Comparison of ENCODE assay signal across 7 mouse cellular contexts in genomic region chr15:98987661-98988181, GRCm38 (mm10). TPM values are rescaled to one million over a fixed set of nuclear protein-coding genes. Genes with fewer than 3 reads are reported as not detected.
DNase-seq lines count a peak whose midpoint lies in the region; ATAC-seq and TF ChIP-seq lines count a peak whose summit lies in the region.

No protein-coding gene starts in this region.

- intact Hi-C loops in left cerebral cortex, adult 2 months (cut with DNase I), result no loop called here
- intact Hi-C loops in left cerebral cortex, postnatal 36 days (cut with DNase I), result no loop called here

- H3K9ac ChIP-seq in embryonic facial prominence, embryonic 15.5 days, result no peak overlapping the region
- peak overlapping the region; percentile 70 for H3K9ac ChIP-seq in hindbrain, embryonic 15.5 days
- H3K9ac ChIP-seq in neural tube, embryonic 15.5 days (replicated peaks), result peak overlapping the region; percentile 72

- H3K27me3 ChIP-seq in embryonic facial prominence, embryonic 15.5 days, result no peaks in the 10 kb centered on the region
- no peaks in the 10 kb centered on the region for H3K27me3 ChIP-seq in hindbrain, embryonic 15.5 days
- H3K27me3 ChIP-seq in neural tube, embryonic 15.5 days (replicated peaks), result no peaks in the 10 kb centered on the region

- TF ChIP-seq CTCF in left cerebral cortex, adult 2 months (IDR thresholded peaks at IDR 0.05), result no peak

- H3K27ac ChIP-seq in left cerebral cortex, adult 2 months, result peak overlapping the region; percentile 99
- H3K27ac ChIP-seq in embryonic facial prominence, embryonic 15.5 days (replicated peaks), result peak overlapping the region; percentile 95
- H3K27ac ChIP-seq in hindbrain, embryonic 15.5 days (replicated peaks), result peak overlapping the region; percentile 96
- peak overlapping the region; percentile 98 for H3K27ac ChIP-seq in neural tube, embryonic 15.5 days (replicated peaks)

- H3K4me3 ChIP-seq in left cerebral cortex, adult 2 months, result no peak overlapping the region
- H3K4me3 ChIP-seq in embryonic facial prominence, embryonic 15.5 days (replicated peaks), result 0 out of 2 replicates have a peak overlapping the region, but pooled peaks have one; percentile 3
- H3K4me3 ChIP-seq in hindbrain, embryonic 15.5 days, result peak overlapping the region; percentile 43
- peak overlapping the region; percentile 45 for H3K4me3 ChIP-seq in neural tube, embryonic 15.5 days (replicated peaks)

- DNase-seq in left cerebral cortex, adult 2 months (ENCODE audit: extremely low spot score in 1 of 2, low spot score in 2 of 2), result no peak
- no peak for DNase-seq in left cerebral cortex, adult 11 months (ENCODE audit: low spot score)
- DNase-seq in left cerebral cortex, postnatal 36 days (ENCODE audit: low spot score in 2 of 2), result no peak
- DNase-seq in adrenal gland, postnatal 10 days, result no peak

- ATAC-seq in embryonic facial prominence, embryonic 15.5 days (ENCODE audit: insufficient number of reproducible peaks, low FRiP score, low TSS enrichment, low read depth), result no peak
- no peak for ATAC-seq in hindbrain, embryonic 15.5 days (ENCODE audit: low FRiP score, low read depth)
- no peak for ATAC-seq in neural tube, embryonic 15.5 days (ENCODE audit: low FRiP score)

- no peaks in the 10 kb centered on the region for H3K36me3 ChIP-seq in embryonic facial prominence, embryonic 15.5 days
- no peaks in the 10 kb centered on the region for H3K36me3 ChIP-seq in hindbrain, embryonic 15.5 days
- H3K36me3 ChIP-seq in neural tube, embryonic 15.5 days, result no peaks in the 10 kb centered on the region

- H3K4me2 ChIP-seq in embryonic facial prominence, embryonic 15.5 days (replicated peaks), result peak overlapping the region; percentile 27
- H3K4me2 ChIP-seq in hindbrain, embryonic 15.5 days, result peak overlapping the region; percentile 81
- peak overlapping the region; percentile 85 for H3K4me2 ChIP-seq in neural tube, embryonic 15.5 days

- H3K4me1 ChIP-seq in embryonic facial prominence, embryonic 15.5 days, result peaks cover 72% of the 10 kb centered on the region
- peaks cover 71% of the 10 kb centered on the region for H3K4me1 ChIP-seq in hindbrain, embryonic 15.5 days (replicated peaks)
- peaks cover 82% of the 10 kb centered on the region for H3K4me1 ChIP-seq in neural tube, embryonic 15.5 days

- WGBS in embryonic facial prominence, embryonic 15.5 days, result 29% methylated on average over 8 of the region's 8 CpGs
- 16% methylated on average over 8 of the region's 8 CpGs for WGBS in hindbrain, embryonic 15.5 days
- WGBS in neural tube, embryonic 15.5 days, result 16% methylated on average over 8 of the region's 8 CpGs

- H3K9me3 ChIP-seq in embryonic facial prominence, embryonic 15.5 days (replicated peaks), result no peaks in the 10 kb centered on the region
- no peaks in the 10 kb centered on the region for H3K9me3 ChIP-seq in hindbrain, embryonic 15.5 days
- no peaks in the 10 kb centered on the region for H3K9me3 ChIP-seq in neural tube, embryonic 15.5 days (replicated peaks)

RNA-seq across cellular contexts. Expression of gene Tuba1a, which starts 34.2 kb away (rescaled TPM):
- 100 to 1,000 TPM; 817 to 827 TPM for total RNA-seq in left cerebral cortex, adult 2 months (2021)
- 1,473 and 1,543 TPM in 2 replicates for polyA plus RNA-seq in embryonic facial prominence, embryonic 15.5 days (2015; fragmentation: Nextera tagmentation; extraction: Ambion mirVana)
- polyA plus RNA-seq in hindbrain, embryonic 15.5 days (2015; fragmentation: Nextera tagmentation; extraction: Ambion mirVana), result 14,750 and 15,534 TPM in 2 replicates
- 10,639 and 13,509 TPM in 2 replicates for polyA plus RNA-seq in neural tube, embryonic 15.5 days (2015; fragmentation: Nextera tagmentation; extraction: Ambion mirVana)
- 1,000 to 10,000 TPM in 1 of 2 experiments, 100 to 1,000 TPM in 1; 932 to 1,107 TPM for total RNA-seq in left cerebral cortex, postnatal 36 days (2021)
- total RNA-seq in adrenal gland, postnatal 10 days (2021), result 100 to 1,000 TPM; 202 to 313 TPM

RNA-seq across cellular contexts. Expression of gene Gm49450, which starts 34.4 kb away (rescaled TPM):
- total RNA-seq in left cerebral cortex, adult 2 months (2021), result not detected
- polyA plus RNA-seq in embryonic facial prominence, embryonic 15.5 days (2015; fragmentation: Nextera tagmentation; extraction: Ambion mirVana), result not detected in 2 replicates
- polyA plus RNA-seq in hindbrain, embryonic 15.5 days (2015; fragmentation: Nextera tagmentation; extraction: Ambion mirVana), result not detected in 2 replicates
- not detected in 2 replicates for polyA plus RNA-seq in neural tube, embryonic 15.5 days (2015; fragmentation: Nextera tagmentation; extraction: Ambion mirVana)
- not detected for total RNA-seq in left cerebral cortex, postnatal 36 days (2021)
- not detected for total RNA-seq in adrenal gland, postnatal 10 days (2021)

RNA-seq across cellular contexts. Expression of gene Tuba1c, which starts 42.0 kb away (rescaled TPM):
- total RNA-seq in left cerebral cortex, adult 2 months (2021), result 10 to 100 TPM; 56.1 to 61.4 TPM
- polyA plus RNA-seq in embryonic facial prominence, embryonic 15.5 days (2015; fragmentation: Nextera tagmentation; extraction: Ambion mirVana), result 131 and 134 TPM in 2 replicates
- polyA plus RNA-seq in hindbrain, embryonic 15.5 days (2015; fragmentation: Nextera tagmentation; extraction: Ambion mirVana), result 22.5 and 25.3 TPM in 2 replicates
- polyA plus RNA-seq in neural tube, embryonic 15.5 days (2015; fragmentation: Nextera tagmentation; extraction: Ambion mirVana), result 12.4 and 52.6 TPM in 2 replicates
- total RNA-seq in left cerebral cortex, postnatal 36 days (2021), result 10 to 100 TPM; 60.3 to 78.5 TPM
- 100 to 1,000 TPM; 144 to 176 TPM for total RNA-seq in adrenal gland, postnatal 10 days (2021)

RNA-seq across cellular contexts. Expression of gene Tuba1b, which starts 53.4 kb away (rescaled TPM):
- total RNA-seq in left cerebral cortex, adult 2 months (2021), result 100 to 1,000 TPM; 509 to 550 TPM
- 1,427 and 1,514 TPM in 2 replicates for polyA plus RNA-seq in embryonic facial prominence, embryonic 15.5 days (2015; fragmentation: Nextera tagmentation; extraction: Ambion mirVana)
- 1,411 and 1,419 TPM in 2 replicates for polyA plus RNA-seq in hindbrain, embryonic 15.5 days (2015; fragmentation: Nextera tagmentation; extraction: Ambion mirVana)
- polyA plus RNA-seq in neural tube, embryonic 15.5 days (2015; fragmentation: Nextera tagmentation; extraction: Ambion mirVana), result 1,446 and 1,534 TPM in 2 replicates
- total RNA-seq in left cerebral cortex, postnatal 36 days (2021), result 100 to 1,000 TPM; 509 to 602 TPM
- 100 to 1,000 TPM; 329 to 414 TPM for total RNA-seq in adrenal gland, postnatal 10 days (2021)

Comparison
In these comparisons a context has a peak if more than half of its experiments do, and no peak if none do; other contexts are left out.
1. H3K4me2 ChIP-seq: peak in every context shown above with its lines; median percentile 85 in neural tube, embryonic 15.5 days; 81 in hindbrain, embryonic 15.5 days; 27 in embryonic facial prominence, embryonic 15.5 days.